Mouse (Mus musculus) heart, adult 11 months (tissue): ENCODE results near the gene Tom1l2.

Experiments used
- DNase-seq: peaks from one replicate; pipeline ENCODE4 v3.0.0; 2022

Tom1l2 gene

GRCm38 (mm10) chr11:60197998-60198619 is 154.6 kb downstream of the Tom1l2 start:
- peak; percentile 92 for DNase-seq

DNA sequence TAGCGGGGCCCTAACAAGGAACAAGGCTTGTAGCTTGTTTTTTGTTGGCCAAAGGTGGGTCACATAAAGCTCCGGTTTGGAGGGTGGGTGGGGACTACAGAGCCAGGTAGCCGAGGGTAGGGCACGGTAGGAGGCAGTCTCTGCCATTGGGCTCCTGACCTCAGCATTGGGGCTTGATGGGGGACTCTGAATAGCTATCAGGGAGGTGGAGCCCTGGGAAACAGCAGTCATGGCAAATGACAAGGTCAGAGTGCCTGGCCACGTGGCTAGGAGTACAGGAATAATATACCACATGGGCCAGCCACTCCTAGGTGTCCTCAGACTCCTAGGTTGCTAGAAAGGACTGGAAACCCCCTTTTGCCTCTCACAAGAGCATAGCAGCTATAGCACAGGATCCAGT is 156.4 kb downstream of the Tom1l2 start:
- peak; percentile 93 for DNase-seq

GRCm38 (mm10) chr11:60195108-60195507 is 157.6 kb downstream of the Tom1l2 start:
- no peak for DNase-seq

DNA sequence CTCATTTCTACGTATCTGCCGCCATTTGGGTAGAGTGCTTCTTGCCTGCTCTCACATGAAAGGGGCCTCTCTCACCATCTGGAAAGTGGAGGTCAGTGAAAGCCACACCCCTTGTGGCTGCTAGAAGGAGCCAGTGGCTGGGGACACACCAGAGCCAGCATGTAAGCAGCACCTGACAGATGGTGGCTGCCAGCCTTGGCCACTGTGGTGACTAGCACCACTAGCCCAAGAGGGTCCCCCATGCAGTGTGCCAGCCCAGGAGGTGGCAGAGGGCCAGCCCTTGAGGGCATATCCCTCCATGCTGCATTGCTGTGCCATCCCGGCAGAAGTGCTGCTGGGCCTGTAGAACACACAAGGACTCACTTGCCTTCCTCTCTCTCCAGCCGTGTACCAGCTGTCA is 159.1 kb downstream of the Tom1l2 start:
- peak; percentile 94 for DNase-seq

DNA sequence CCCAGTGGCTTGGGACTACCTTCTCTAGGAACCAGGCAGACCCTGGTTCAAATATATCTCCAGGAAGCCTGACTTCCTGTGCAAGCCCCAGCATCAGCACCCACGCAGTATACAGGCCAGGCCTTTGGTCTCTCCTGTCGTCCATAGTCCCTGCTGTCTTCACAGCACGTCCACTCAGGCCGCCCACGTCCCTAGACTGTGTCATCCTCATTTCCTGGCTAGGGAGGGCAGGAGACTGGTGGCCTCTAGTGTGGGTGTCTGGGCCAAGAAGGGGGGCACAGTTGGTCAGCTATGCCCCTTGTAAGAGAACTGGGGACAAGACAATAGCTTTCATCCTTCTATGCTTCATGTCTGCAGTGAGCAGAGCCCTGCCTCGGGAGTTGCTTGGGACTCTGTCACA is 160.2 kb downstream of the Tom1l2 start:
- DNase-seq, result no peak

DNA sequence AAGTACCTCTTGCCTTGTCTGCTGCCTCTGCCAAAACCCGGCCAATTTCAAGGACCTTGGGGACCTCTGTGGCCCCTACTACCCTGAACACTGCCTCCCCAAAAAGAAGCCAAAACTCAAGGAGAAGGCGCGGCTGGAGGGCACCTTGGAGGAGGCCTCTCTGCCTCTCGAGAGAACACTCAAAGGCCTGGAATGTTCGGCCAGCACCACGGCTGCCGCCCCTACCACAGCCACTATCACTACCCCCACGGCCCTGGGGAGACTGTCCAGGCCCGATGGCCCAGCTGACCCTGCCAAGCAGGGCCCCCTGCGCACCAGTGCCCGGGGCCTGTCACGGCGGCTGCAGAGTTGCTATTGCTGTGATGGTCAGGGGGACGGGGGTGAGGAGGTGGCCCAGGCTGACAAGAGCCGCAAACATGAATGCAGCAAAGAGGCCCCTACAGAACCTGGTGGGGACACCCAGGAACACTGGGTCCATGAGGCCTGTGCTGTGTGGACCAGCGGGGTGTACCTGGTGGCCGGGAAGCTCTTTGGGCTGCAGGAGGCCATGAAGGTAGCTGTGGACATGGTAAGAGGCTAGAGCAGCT is 162.6 kb downstream of the Tom1l2 start:
- peak; percentile 94 for DNase-seq

GRCm38 (mm10) chr11:60189501-60190040 is 163.1 kb downstream of the Tom1l2 start:
- DNase-seq, result peak; percentile 98

- no peak for DNase-seq
These were observed 164.3 kb downstream of the Tom1l2 start for GRCm38 (mm10) chr11:60188275-60188853.

- no peak for DNase-seq
These were observed 165.6 kb downstream of the Tom1l2 start for GRCm38 (mm10) chr11:60187070-60187469.

- DNase-seq, result peak; percentile 95
These were observed 167.1 kb downstream of the Tom1l2 start for GRCm38 (mm10) chr11:60185396-60186231.

DNA sequence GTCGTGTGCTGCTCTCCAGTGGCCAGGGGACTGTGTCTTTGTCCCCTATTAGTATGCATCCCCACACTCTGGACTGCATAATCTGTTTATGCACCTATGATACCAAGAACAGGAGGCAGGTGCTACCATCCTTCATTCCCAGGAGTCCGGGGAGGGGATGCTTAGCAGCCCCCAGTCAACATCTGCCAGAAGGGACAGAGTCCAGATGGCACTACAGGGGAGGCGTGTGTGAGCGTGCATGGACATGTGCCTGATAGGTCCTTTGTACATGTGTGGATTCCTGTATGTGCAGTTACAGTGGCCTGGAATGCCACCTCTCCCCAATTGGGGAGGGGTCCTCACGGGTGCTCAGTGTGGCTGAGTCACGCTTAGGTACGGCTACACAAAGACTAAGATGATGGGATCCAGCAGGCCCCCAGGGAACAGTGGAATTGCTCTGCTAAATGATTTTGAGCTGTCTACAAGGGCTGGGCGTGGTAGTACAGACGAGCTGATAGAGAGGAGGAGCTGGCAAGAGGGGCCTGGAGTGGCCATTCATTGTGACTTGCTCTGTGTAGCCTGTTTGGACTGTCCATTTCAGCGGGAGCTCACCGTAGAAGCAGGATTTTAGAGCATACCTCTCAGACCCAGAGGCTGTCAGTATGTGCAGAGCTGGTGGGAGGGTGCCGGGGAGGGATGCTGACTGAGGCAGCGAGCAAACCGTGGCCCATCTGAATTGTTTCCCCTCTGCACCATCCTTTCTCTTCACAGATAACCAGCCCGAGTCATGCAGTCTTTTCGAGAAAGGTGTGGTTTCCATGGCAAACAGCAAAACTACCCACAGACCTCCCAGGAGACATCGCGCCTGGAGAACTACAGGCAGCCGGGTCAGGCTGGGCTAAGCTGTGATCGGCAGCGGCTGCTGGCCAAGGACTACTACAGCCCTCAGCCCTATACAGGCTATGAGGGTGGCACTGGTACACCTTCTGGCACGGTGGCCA is 168.1 kb downstream of the Tom1l2 start:
- DNase-seq, result no peak

GRCm38 (mm10) chr11:60182741-60183140 is 170.0 kb downstream of the Tom1l2 start:
- DNase-seq, result no peak

GRCm38 (mm10) chr11:60182116-60182670 is 170.5 kb downstream of the Tom1l2 start:
- DNase-seq, result peak; percentile 95

GRCm38 (mm10) chr11:60178506-60178905 is 174.2 kb downstream of the Tom1l2 start:
- DNase-seq, result peak; percentile 95

GRCm38 (mm10) chr11:60178005-60178404 is 174.7 kb downstream of the Tom1l2 start:
- DNase-seq, result no peak

DNA sequence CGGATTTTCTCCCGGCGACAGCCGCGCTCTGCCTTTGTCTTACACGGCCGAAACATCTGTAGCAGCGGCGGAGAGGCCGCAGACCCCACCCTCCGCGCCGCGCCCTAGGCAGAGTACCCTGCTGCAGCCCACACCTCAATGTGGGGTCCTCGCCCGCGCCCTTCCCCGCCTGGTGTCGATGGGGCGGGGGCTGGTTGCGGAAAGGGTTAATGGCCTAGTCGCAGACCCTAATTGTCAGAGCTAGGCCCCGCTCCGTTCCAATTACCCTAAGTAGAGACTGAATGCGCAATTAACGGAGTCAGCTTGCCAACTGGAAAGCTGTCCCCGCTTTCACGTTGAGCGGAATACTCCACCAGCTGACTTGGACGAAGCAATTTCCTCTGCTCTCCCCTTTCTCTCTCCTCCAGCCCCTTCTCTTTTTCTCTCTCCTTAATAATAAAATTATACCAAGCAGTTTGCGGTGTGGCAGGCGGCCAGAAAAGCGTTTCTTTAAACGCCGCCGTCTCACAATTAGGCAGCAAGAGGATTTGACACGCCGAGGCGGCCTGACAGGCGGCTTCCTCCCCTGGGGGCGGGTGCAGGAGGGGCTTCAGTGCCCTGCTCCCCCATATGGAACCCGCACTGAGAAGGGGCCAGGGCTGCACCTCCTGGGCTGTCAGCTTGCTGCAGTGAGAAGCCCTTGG is 175.6 kb downstream of the Tom1l2 start:
- peak; percentile 95 for DNase-seq
